Mouse (Mus musculus): ENCODE data around the gene Plcl1. TPM values are rescaled to one million over a fixed set of nuclear protein-coding genes. Genes with fewer than 3 reads are reported as not detected.

The Plcl1 gene
- 2.1 TPM for polyA plus RNA-seq (2014; fragmentation: Illumina TruSeq; extraction: RNeasy Lipid Tissue Mini Kit (QIAGEN cat#74804); ENCODE audit: low read depth, low replicate concordance)

DNA sequence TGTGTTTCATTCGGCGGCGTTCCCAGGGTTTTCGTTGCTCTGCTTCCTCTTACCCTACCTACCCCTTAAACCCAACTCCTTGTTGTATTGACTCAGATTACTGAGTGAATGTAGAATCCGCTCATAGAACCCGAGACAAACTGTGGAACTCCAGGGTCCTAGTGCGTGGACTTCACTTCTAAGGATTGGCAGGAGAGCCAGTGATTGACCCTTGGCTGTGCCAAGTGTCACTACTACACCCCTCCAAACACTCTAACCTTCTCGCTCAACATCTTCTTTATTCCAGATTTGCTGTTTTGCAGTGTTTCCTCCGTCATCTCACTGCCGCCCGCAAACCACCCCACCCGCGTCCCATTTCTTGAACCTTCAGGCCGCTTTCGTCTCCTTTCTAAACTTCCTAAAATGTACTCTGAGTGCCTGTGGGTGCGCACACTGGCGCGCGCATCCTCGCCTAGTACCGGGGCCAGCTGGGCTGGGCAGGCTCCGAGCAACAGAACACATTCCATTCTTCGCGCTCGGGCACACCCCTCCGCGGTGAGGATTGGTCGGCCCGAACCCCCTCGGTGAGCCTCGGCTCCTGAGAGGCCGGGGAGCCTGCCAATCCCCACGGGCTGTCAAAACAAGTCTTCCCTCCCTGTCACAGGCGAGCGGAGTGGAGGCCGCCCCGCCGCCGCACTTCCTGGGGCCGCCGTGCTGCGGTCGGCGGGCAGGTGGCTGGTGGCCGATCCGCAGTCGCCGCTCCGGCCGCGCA is at the start of gene Plcl1:
Gene Plcl1 (plus strand): TSS at position 650 of the 751 bp plus-strand sequence.

DNA sequence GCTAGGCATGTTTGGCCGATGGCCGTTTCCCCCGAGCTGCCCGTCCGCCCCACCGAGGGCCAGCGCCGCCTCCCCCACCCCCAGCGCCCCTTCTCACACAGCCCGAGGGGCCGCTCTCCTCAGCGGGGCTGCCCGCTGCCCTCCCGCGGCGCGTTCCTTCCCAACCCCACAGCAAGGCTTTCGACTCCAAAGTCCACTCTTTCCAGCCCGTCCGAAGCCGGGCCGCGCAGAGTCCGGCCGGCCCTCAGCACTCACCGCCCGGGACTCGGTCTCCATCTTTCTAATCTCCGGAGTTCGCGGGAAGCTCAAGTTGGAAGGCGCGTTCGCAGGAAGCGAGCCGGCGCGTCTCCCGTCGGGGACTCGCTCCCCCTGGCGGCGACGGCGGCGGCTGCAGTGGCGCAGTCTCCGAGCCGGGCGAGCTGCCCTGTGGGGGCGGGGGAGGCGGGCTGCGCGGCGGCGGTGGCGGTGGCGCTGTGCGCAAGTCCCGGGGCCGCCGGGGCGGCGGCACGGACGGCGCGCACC is 42.6 kb upstream of the Plcl1 start, which contains the start of gene Boll:
Gene Boll (minus strand): TSS at position 426 of the 522 bp plus-strand sequence.

Other genes with a start within 250 kb of the Plcl1 start
- gene Rftn2, start 179.1 kb upstream of the Plcl1 start, polyA plus RNA-seq (2014; fragmentation: Illumina TruSeq; extraction: RNeasy Lipid Tissue Mini Kit (QIAGEN cat#74804); ENCODE audit: low read depth, low replicate concordance), result 5.7 TPM
- gene Mars2, start 168.7 kb upstream of the Plcl1 start, polyA plus RNA-seq (2014; fragmentation: Illumina TruSeq; extraction: RNeasy Lipid Tissue Mini Kit (QIAGEN cat#74804); ENCODE audit: low read depth, low replicate concordance), result 4.2 TPM
- not detected for gene Boll, start 42.5 kb upstream of the Plcl1 start, polyA plus RNA-seq (2014; fragmentation: Illumina TruSeq; extraction: RNeasy Lipid Tissue Mini Kit (QIAGEN cat#74804); ENCODE audit: low read depth, low replicate concordance)

All from heart, adult 10 weeks (tissue).